Mouse (Mus musculus) liver, adult 2 months (tissue): ENCODE measurements at regions not wholly inside any gene's neighbourhood (a gene's known extent, or its start where the extent isn't known, plus 50 kb on each side); places are given as distances from the start of the nearest gene placed in this dataset.

Experiments
- CTCF ChIP-seq: fragments of 200-500 bp; IDR thresholded peaks from 2 replicates; pipeline ENCODE4 v1.5.1; 2011; ENCODE audit warnings: low read depth, low read length, control low read depth
- POLR2A ChIP-seq: fragments of 200-500 bp; IDR thresholded peaks from 2 replicates; pipeline ENCODE4 v1.6.1; 2011; ENCODE audit warnings: low read length, control low read depth; ENCODE audit not compliant: insufficient read depth; ENCODE audit errors: extremely low read depth

DNA sequence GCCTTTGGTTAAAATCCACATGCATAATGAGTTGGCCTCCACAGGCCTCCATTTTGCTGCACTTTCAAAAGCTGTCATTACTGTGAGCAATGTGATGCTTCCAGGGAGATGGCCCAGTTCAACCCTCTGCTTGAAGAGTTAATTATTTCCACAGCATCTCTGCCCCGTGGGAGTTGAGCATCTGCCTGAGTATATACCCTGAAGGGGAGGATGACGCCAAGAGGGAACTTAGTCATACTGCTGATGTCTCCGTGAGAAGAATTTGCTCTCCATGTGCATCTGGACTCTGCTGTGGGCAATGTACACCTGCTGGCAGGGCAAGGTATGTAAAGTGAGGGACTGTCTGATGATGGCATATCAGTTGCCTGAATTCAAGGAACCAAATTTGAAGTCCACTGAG lies 519.3 kb upstream of the Auts2 start:
- TF ChIP-seq POLR2A: no peak
- no peak for TF ChIP-seq CTCF
